Mouse (Mus musculus) spleen, adult 2 months (tissue): ENCODE measurements around the gene Phc2.

Experiments used
- CTCF ChIP-seq: fragments of 200-500 bp; IDR thresholded peaks from 2 replicates; pipeline ENCODE4 v1.5.1; 2011; ENCODE audit warnings: mild to moderate bottlenecking, inconsistent platforms; ENCODE audit not compliant: insufficient read depth, insufficient read length, insufficient replicate concordance; ENCODE audit errors: extremely low read depth
- POLR2A ChIP-seq: fragments of 200-500 bp; IDR thresholded peaks from 2 replicates; pipeline ENCODE4 v1.6.1; 2011; ENCODE audit warnings: low read depth, low read length, inconsistent platforms

DNA sequence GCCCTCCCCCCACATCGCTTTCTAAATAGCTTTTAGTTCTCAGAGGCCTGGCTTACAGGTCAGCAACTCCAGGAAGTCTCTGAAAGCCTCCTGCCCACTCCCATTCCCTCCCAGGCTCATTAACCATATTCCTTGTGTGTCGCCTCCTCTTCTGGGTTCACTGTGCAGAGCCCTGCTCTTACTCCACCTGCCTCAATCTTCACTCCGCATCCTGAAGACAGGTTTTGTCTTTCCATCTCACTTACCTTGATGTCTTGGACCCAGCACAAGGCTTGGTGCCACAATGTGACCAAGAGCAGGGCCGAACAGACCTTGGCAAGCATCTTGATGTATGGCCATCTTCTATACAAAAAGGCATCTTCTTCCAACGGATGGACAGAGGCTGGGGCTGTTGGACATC is 104.7 kb downstream of the Phc2 start:
- TF ChIP-seq CTCF (no peak), POLR2A (no peak)
